Mouse (Mus musculus) erythroblast, adult 5-6 weeks (primary cell): ENCODE results near the gene Tfap2a. TPM values are rescaled to one million over a fixed set of nuclear protein-coding genes. Genes with fewer than 3 reads are reported as not detected.

Source experiments
- ATAC-seq: replicated peaks from 2 replicates; pipeline ENCODE4 v1.8.0; 2016; ENCODE audit warnings: moderate number of reproducible peaks, mild to moderate bottlenecking, moderate TSS enrichment, inconsistent platforms; ENCODE audit not compliant: poor library complexity, low FRiP score, severe bottlenecking
- total RNA-seq, 2 experiments: library from RNA; stranded (forward) in 1 of 2; stranded (reverse) in 1 of 2; fragments of 150-400 nt in 1 of 2; fragments of 200-764, 138-1000 nt in 1 of 2; gene quantifications; 2 replicates each; pipeline versions ENCODE4 v1.2.3 to v1.2.4; 2015 to 2017; ENCODE audit warnings: low replicate concordance in 2 of 2

Tfap2a gene
- total RNA-seq, 2 experiments from 2014 or later, result not detected

GRCm38 (mm10) chr13:40685790-40686189, 52.4 kb downstream of the Tfap2a start:
- no peak for ATAC-seq

- no peak for ATAC-seq
Observed at GRCm38 (mm10) chr13:40676730-40677129, 61.4 kb downstream of the Tfap2a start.

Other genes with a start within 250 kb of the Tfap2a start
- gene Gcnt2, start 121.4 kb upstream of the Tfap2a start, total RNA-seq (2015; ENCODE audit: low replicate concordance), result 8.6 and 9.4 TPM in 2 replicates
- 2.2 and 5.7 TPM in 2 replicates for gene Gcnt2, start 121.4 kb upstream of the Tfap2a start, total RNA-seq (2017; ENCODE audit: low replicate concordance)